In the genomic region with DNA sequence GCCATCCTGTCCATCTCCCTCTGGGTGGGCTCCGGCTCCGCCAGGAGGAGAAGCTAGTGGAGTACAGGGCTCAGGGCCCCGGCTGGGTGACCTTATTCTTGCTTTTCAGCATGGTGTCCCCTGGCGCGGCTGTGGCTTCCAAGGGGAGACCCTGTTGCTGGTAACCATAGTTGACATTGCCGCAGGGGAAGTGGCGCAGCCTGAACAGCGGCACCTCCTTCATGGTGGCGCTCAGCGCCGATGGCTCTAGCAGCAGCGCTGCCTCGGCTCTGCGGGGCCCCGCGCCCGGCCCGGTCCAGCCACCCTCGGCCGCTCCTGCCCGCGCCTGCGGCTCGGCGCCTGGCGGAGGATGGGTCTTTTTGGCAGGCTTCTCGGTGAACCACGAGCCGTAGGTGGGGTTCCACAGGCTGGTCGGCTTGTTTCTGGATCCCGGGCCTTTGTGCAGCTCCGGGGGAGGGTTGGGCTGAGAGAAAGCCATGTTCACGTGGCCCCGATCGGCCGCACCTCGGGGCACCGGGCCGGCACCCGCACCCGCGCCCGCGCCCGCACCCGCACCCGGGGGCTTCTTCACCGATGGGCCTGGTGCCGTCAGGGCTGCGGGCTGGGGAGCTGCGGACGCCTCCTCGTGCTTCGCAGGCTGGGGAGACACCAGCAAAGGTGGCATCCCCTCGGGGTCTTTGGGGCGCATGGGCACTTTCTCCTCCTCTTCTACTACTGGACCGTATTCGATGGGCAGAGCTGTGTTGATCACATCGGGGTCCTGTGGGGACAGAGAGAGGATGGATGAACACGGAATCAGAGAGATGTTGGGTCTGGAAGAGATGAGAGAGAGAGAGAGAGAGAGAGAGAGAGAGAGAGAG, we compare ENCODE assay signal across 7 mouse cellular contexts.
A peak's percentile ranks its signal among the peaks of the same experiment; 100 is the strongest.
DNase-seq lines count a peak whose midpoint lies in the region; ATAC-seq and TF ChIP-seq lines count a peak whose summit lies in the region.

No protein-coding gene starts in this region.

- no peaks in the 10 kb centered on the region for H3K36me3 ChIP-seq in ES-E14 (ENCODE audit: control insufficient read depth, insufficient read depth, low read length, poor library complexity, severe bottlenecking)
- H3K36me3 ChIP-seq in intestine, embryonic 15.5 days = no peaks in the 10 kb centered on the region
- H3K36me3 ChIP-seq in liver, embryonic 13.5 days = no peaks in the 10 kb centered on the region

- H3K27me3 ChIP-seq in intestine, embryonic 15.5 days (replicated peaks) = peaks cover 2% of the 10 kb centered on the region
- H3K27me3 ChIP-seq in liver, embryonic 13.5 days = peaks cover 24% of the 10 kb centered on the region

- 5% methylated on average over 60 of the region's 60 CpGs for WGBS in intestine, embryonic 15.5 days
- WGBS in liver, embryonic 13.5 days (ENCODE audit: insufficient replicate concordance) = 6% methylated on average over 60 of the region's 60 CpGs

- DNase-seq in ES-E14 (ENCODE audit: low read depth, low spot score) = no peak
- peak; percentile 37 for DNase-seq in adrenal gland, postnatal 14 days
- peak; percentile 19 to 35 for DNase-seq in frontal cortex, postnatal 36 days (ENCODE audit: low spot score in 2 of 2)
- DNase-seq in liver, embryonic 13.5 days = no peak
- DNase-seq in ovary, adult 18-20 months (ENCODE audit: low spot score) = peak; percentile 5

- H3K9me3 ChIP-seq in ES-E14 (ENCODE audit: control insufficient read depth, insufficient read depth, low read depth, low read length) = no peaks in the 10 kb centered on the region
- H3K9me3 ChIP-seq in intestine, embryonic 15.5 days = no peaks in the 10 kb centered on the region
- no peaks in the 10 kb centered on the region for H3K9me3 ChIP-seq in liver, embryonic 13.5 days (replicated peaks)

- peak overlapping the region; percentile 49 to 69 for H3K4me3 ChIP-seq in ES-E14 (ENCODE audit: insufficient read depth in 1 of 2, low read depth in 1 of 2, low read length in 2 of 2, poor library complexity in 1 of 2, severe bottlenecking in 1 of 2)
- H3K4me3 ChIP-seq in intestine, embryonic 15.5 days (replicated peaks) = peak overlapping the region; percentile 45
- H3K4me3 ChIP-seq in liver, embryonic 13.5 days (replicated peaks) = peak overlapping the region; percentile 43

- peak; percentile 73; the same call in 1 of the 2 replicates for ATAC-seq in intestine, embryonic 15.5 days
- no peak for ATAC-seq in liver, embryonic 13.5 days (ENCODE audit: low read depth)
- no peak for ATAC-seq in megakaryocyte-erythroid progenitor cell, adult 5-6 weeks (replicated peaks; ENCODE audit: low FRiP score, low TSS enrichment, poor library complexity, severe bottlenecking)

- H3K4me2 ChIP-seq in intestine, embryonic 15.5 days (replicated peaks) = peak overlapping the region; percentile 93
- peak overlapping the region; percentile 60 for H3K4me2 ChIP-seq in liver, embryonic 13.5 days

- peaks cover 0 to 2% of the 10 kb centered on the region in 2 experiments; a peak in 1 of 4 replicates for H3K4me1 ChIP-seq in ES-E14 (ENCODE audit: control insufficient read depth in 2 of 2, insufficient read depth in 2 of 2, low read length in 2 of 2, poor library complexity in 1 of 2)
- peaks cover 3% of the 10 kb centered on the region; the same call in 1 of the 2 replicates for H3K4me1 ChIP-seq in intestine, embryonic 15.5 days (replicated peaks)
- no peaks in the 10 kb centered on the region; the same call in 1 of the 2 replicates for H3K4me1 ChIP-seq in liver, embryonic 13.5 days (replicated peaks)

- H3K9ac ChIP-seq in ES-E14 (ENCODE audit: insufficient read depth, low read depth, low read length, poor library complexity, severe bottlenecking) = peak overlapping the region; percentile 36
- peak overlapping the region; percentile 59 for H3K9ac ChIP-seq in intestine, embryonic 15.5 days
- 0 out of 2 replicates have a peak overlapping the region, but pooled peaks have one; percentile 22 for H3K9ac ChIP-seq in liver, embryonic 13.5 days

- H3K27ac ChIP-seq in ES-E14 (ENCODE audit: insufficient read depth, low read depth, low read length, poor library complexity, severe bottlenecking) = no peak overlapping the region
- no peak overlapping the region for H3K27ac ChIP-seq in intestine, embryonic 15.5 days
- H3K27ac ChIP-seq in liver, embryonic 13.5 days = no peak overlapping the region

- in situ Hi-C loops in ES-E14 (cut with MboI; ENCODE audit: low sequenced_read_pairs in 2 of 2, unreplicated experiment in 2 of 2) = loop anchor here (5.0 to 25.0 kb wide), 3 partner anchors 177 to 307 kb away; a partner anchor contains a TSS

TF ChIP-seq in ES-E14, 5 proteins besides CTCF, POLR2A, EP300 and RAD21:
- no peak for TF ChIP-seq HCFC1 (IDR thresholded peaks at IDR 0.05; ENCODE audit: borderline replicate concordance, insufficient read depth, low read length)
- TF ChIP-seq ZNF384 (IDR thresholded peaks at IDR 0.05; ENCODE audit: low read depth, low read length) = no peak
- no peak for TF ChIP-seq CHD2 (IDR thresholded peaks at IDR 0.05; ENCODE audit: low read depth, low read length)
- TF ChIP-seq MAFK (IDR thresholded peaks at IDR 0.05; ENCODE audit: insufficient read depth, low read depth, low read length) = no peak
- no peak for TF ChIP-seq ZC3H11A (IDR thresholded peaks at IDR 0.05; ENCODE audit: borderline replicate concordance, low read depth, low read length)

Comparison
In these comparisons a context has a peak if more than half of its experiments do, and no peak if none do; other contexts are left out.
1. DNase-seq: peak in adrenal gland, postnatal 14 days (single experiment), frontal cortex, postnatal 36 days (2 of 2) and ovary, adult 18-20 months (single experiment); none in ES-E14 (single experiment) and liver, embryonic 13.5 days (single experiment).
2. Peak in every context shown above with its lines, with median percentiles within 50 percentile points of each other: H3K4me3 ChIP-seq and H3K9ac ChIP-seq.